Mouse (Mus musculus) forebrain, embryonic 12.5 days (tissue): ENCODE data around the gene Ccl25. TPM values are rescaled to one million over a fixed set of nuclear protein-coding genes. Genes with fewer than 3 reads are reported as not detected.
"Not testable (repeated sequence)": the region's sequence is repeated elsewhere in the genome, so short reads cannot be mapped to it uniquely, and the experiment has no call there.

Experiments
- ATAC-seq: fragments of 200-750 bp; cut with Nextera tagmentation; 2 replicates; pipeline ENCODE4 v1.8.0; 2017; ENCODE audit warnings: moderate TSS enrichment; ENCODE audit not compliant: low FRiP score
- H3K27ac ChIP-seq: fragments of 300-500 bp; sonication (generic); 2 replicates; pipeline ENCODE4 v1.5.1; 2016; ENCODE audit warnings: mild to moderate bottlenecking
- H3K27me3 ChIP-seq: fragments of 300-500 bp; sonication (generic); 2 replicates; pipeline ENCODE4 v1.6.1; 2016; ENCODE audit warnings: mild to moderate bottlenecking
- H3K36me3 ChIP-seq: fragments of 300-500 bp; sonication (generic); replicated peaks from 2 replicates; pipeline ENCODE4 v1.6.1; 2016; ENCODE audit warnings: mild to moderate bottlenecking
- H3K4me1 ChIP-seq: fragments of 300-500 bp; sonication (generic); 2 replicates; pipeline ENCODE4 v1.6.1; 2016
- H3K4me2 ChIP-seq: fragments of 300-500 bp; sonication (generic); 2 replicates; pipeline ENCODE4 v1.6.1; 2016; ENCODE audit warnings: mild to moderate bottlenecking, moderate library complexity
- H3K4me3 ChIP-seq: fragments of 300-500 bp; sonication (generic); replicated peaks from 2 replicates; pipeline ENCODE4 v1.5.1; 2016; ENCODE audit warnings: mild to moderate bottlenecking
- H3K9ac ChIP-seq: fragments of 300-500 bp; sonication (generic); 2 replicates; pipeline ENCODE4 v1.6.1; 2016; ENCODE audit warnings: mild to moderate bottlenecking
- H3K9me3 ChIP-seq: fragments of 300-500 bp; sonication (generic); 2 replicates; pipeline ENCODE4 v1.6.1; 2016
- WGBS: fragments of 180-500 bp; shearing (Covaris S2); methylation state at CpG from one replicate; pipeline ENCODE4 v1.1.7; 2016; 5-methylcytosine and 5-hydroxymethylcytosine counted together
- polyA plus RNA-seq: library from polyadenylated mRNA; unstranded; fragments of >200 nt; fragmentation: Nextera tagmentation; extraction: Ambion mirVana; gene quantifications from 2 replicates; pipeline ENCODE4 v1.2.1, GENCODE M21; 2016

Gene Ccl25
- polyA plus RNA-seq, 1 experiment from 2014 or later = 24.1 TPM

- Histone ChIP-seq H3K27me3 (no peaks in the 10 kb centered on the region), H3K9me3 (0 out of 2 replicates have a peak, but pooled peaks cover 3% of the 10 kb centered on the region), H3K9ac (no peak overlapping the region), H3K36me3 (no peaks in the 10 kb centered on the region), H3K4me1 (peaks cover 6% of the 10 kb centered on the region; the same call in 1 of the 2 replicates), H3K4me3 (no peak overlapping the region), H3K4me2 (no peak overlapping the region), H3K27ac (no peak overlapping the region)
- no peak for ATAC-seq
- WGBS = 88% methylated on average over 2 of the region's 2 CpGs
These were observed 76.4 kb downstream of the Ccl25 start for GRCm38 (mm10) chr8:4401442-4401841.

GRCm38 (mm10) chr8:4403960-4404879, 79.2 kb downstream of the Ccl25 start:
- no peaks in the 10 kb centered on the region for H3K27me3 ChIP-seq
- H3K9me3 ChIP-seq = 0 out of 2 replicates have a peak, but pooled peaks cover 3% of the 10 kb centered on the region
- peak overlapping the region; percentile 52 for H3K4me2 ChIP-seq
- peaks cover 6% of the 10 kb centered on the region; the same call in 1 of the 2 replicates for H3K4me1 ChIP-seq
- peak overlapping the region; percentile 30 for H3K4me3 ChIP-seq
- no peaks in the 10 kb centered on the region for H3K36me3 ChIP-seq
- WGBS = 63% methylated on average over 19 of the region's 19 CpGs
- no peak overlapping the region for H3K9ac ChIP-seq
- no peak overlapping the region for H3K27ac ChIP-seq
- ATAC-seq = no peak; the same call in 1 of the 2 replicates

GRCm38 (mm10) chr8:4404880-4405261, 79.9 kb downstream of the Ccl25 start:
- 18% methylated on average over 16 of the region's 16 CpGs for WGBS
- H3K4me2 ChIP-seq = peak overlapping the region; percentile 52
- H3K4me3 ChIP-seq = peak overlapping the region; percentile 30
- ATAC-seq = peak; percentile 30; the same call in 1 of the 2 replicates
- H3K36me3 ChIP-seq = no peaks in the 10 kb centered on the region
- 0 out of 2 replicates have a peak, but pooled peaks cover 3% of the 10 kb centered on the region for H3K9me3 ChIP-seq
- no peaks in the 10 kb centered on the region for H3K27me3 ChIP-seq
- H3K4me1 ChIP-seq = peaks cover 6% of the 10 kb centered on the region; the same call in 1 of the 2 replicates
- no peak overlapping the region; the same call in 1 of the 2 replicates for H3K9ac ChIP-seq
- H3K27ac ChIP-seq = no peak overlapping the region

- not testable (repeated sequence) for H3K27ac ChIP-seq, H3K27me3 ChIP-seq, H3K9ac ChIP-seq, ATAC-seq, H3K4me2 ChIP-seq, H3K36me3 ChIP-seq, H3K9me3 ChIP-seq, H3K4me1 ChIP-seq, H3K4me3 ChIP-seq
- 79% methylated on average over 6 of the region's 6 CpGs for WGBS
These were observed 83.4 kb downstream of the Ccl25 start for GRCm38 (mm10) chr8:4408425-4408824.

Other genes with a start within 250 kb of the Ccl25 start
- not detected in 2 replicates for gene Cd209f, start 219.4 kb upstream of the Ccl25 start, polyA plus RNA-seq
- gene Cd209g, start 191.1 kb upstream of the Ccl25 start, polyA plus RNA-seq = not detected in 2 replicates
- 46.9 and 55.5 TPM in 2 replicates for gene Evi5l, start 158.6 kb upstream of the Ccl25 start, polyA plus RNA-seq
- gene Prr36, start 107.8 kb upstream of the Ccl25 start, polyA plus RNA-seq = 39.9 and 45.0 TPM in 2 replicates
- gene Lrrc8e, start 98.4 kb upstream of the Ccl25 start, polyA plus RNA-seq = 0.13 TPM in 2 replicates
- 36.8 TPM in 2 replicates for gene Map2k7, start 86.5 kb upstream of the Ccl25 start, polyA plus RNA-seq
- gene Gm49320, start 86.3 kb upstream of the Ccl25 start, polyA plus RNA-seq = 1.3 and 1.8 TPM in 2 replicates
- gene Tgfbr3l, start 77.0 kb upstream of the Ccl25 start, polyA plus RNA-seq = 3.7 and 4.5 TPM in 2 replicates
- gene Snapc2, start 72.1 kb upstream of the Ccl25 start, polyA plus RNA-seq = 63.2 and 67.2 TPM in 2 replicates
- gene Ctxn1, start 65.9 kb upstream of the Ccl25 start, polyA plus RNA-seq = 189 and 199 TPM in 2 replicates
- gene Timm44, start 49.3 kb upstream of the Ccl25 start, polyA plus RNA-seq = 54.1 and 55.6 TPM in 2 replicates
- 309 and 310 TPM in 2 replicates for gene Elavl1, start 203 bp downstream of the Ccl25 start, polyA plus RNA-seq
- gene Cers4, start 167.8 kb downstream of the Ccl25 start, polyA plus RNA-seq = 18.4 and 21.7 TPM in 2 replicates